Mouse (Mus musculus) embryo, embryonic 10 days (tissue): ENCODE data around the gene Sapcd1.
"Not testable (repeated sequence)": the region's sequence is repeated elsewhere in the genome, so short reads cannot be mapped to it uniquely, and the experiment has no call there.

Source experiments
- DNase-seq: peaks from one replicate; pipeline ENCODE4 v3.0.0-alpha.2; 2015; ENCODE audit warnings: low spot score

The Sapcd1 gene

DNA sequence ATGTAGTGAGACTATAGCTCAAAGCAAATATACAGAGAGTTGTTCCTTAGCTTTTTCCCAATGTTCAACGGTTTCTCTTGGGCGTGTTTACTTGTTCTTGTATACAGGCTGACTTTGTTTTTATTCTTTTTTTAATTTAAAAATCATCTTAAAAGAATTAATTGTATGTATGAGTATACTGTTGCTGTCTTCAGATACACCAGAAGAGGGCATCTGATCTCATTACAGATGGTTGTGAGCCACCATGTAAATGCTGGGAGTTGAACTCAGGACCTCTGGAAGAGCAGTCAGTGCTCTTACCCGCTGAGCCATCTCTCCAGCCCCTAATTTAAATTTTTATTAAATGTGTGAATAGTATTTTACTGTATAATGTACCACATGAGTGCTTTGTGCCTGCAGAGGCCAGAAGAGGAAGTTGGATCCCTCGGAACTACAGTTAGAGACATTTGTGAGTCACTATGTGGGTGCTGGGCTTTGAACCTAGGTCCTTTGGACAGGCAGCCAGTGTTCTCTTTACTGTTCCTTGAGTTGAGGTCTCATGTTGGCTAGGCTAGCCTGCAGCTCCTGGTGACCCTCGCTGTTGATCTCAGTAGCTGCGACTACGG, 20.3 kb downstream of the Sapcd1 start:
- no peak for DNase-seq

DNA sequence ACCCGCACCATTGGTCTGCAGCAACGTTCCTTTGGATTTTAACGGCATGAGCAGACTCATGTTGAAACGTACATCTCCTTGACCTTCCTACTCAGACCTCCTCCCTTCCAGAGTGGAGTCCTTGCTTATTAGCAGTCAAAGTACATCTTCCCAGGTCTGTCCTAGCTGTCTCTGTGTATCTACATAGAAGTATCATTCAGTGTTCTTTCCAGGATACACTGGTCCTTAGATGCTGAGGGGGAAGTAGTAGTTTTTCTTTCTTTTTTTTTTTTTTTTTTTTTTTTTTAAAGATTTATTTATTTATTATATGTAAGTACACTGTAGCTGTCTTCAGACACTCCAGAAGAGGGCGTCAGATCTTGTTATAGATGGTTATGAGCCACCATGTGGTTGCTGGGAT, 21.9 kb downstream of the Sapcd1 start:
- not testable (repeated sequence) for DNase-seq

DNA sequence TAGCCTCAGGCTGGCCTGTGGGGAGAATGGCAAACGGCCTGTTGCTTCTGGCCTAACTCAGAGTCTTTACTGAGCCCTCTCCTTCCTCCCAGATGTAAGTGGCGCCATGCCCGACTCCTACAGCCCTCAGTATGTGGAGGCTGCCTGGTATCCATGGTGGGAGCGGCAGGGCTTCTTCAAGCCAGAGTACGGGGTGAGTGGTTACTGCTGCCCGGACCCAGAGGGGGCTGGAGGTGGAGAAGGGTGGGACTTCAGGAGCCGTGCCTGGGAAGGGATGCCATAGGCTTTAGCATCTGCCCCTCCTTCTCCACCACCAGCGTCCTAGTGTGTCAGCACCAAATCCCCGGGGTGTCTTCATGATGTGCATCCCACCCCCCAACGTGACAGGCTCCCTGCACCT, 22.7 kb downstream of the Sapcd1 start:
- no peak for DNase-seq

DNA sequence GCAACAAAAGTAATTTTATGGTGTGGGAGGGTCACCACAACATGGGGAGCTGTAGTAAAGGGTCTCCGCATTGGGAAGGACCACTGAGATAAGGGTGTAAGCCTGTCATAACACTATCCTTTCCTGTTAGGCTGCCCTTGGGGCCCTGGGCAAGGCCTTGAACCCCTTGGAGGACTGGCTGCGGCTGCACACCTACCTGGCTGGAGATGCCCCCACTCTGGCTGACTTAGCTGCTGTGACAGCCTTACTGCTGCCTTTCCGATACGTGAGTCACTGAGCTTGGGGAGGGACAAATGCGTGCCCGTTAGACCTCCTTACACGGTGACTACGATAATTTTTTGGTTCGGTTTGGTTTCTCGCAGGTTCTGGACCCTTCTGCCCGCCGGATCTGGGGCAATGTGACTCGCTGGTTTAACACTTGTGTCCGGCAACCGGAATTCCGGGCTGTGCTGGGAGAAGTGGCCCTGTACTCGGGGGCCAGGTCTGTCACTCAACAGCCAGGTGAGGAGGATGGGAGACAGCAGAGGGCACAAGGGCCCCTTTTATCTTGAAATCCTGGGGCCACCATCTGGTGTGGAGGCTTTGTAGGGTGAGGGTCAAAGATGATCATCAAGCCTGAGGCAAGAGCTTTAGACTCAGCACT, 23.6 kb downstream of the Sapcd1 start:
- no peak for DNase-seq

DNA sequence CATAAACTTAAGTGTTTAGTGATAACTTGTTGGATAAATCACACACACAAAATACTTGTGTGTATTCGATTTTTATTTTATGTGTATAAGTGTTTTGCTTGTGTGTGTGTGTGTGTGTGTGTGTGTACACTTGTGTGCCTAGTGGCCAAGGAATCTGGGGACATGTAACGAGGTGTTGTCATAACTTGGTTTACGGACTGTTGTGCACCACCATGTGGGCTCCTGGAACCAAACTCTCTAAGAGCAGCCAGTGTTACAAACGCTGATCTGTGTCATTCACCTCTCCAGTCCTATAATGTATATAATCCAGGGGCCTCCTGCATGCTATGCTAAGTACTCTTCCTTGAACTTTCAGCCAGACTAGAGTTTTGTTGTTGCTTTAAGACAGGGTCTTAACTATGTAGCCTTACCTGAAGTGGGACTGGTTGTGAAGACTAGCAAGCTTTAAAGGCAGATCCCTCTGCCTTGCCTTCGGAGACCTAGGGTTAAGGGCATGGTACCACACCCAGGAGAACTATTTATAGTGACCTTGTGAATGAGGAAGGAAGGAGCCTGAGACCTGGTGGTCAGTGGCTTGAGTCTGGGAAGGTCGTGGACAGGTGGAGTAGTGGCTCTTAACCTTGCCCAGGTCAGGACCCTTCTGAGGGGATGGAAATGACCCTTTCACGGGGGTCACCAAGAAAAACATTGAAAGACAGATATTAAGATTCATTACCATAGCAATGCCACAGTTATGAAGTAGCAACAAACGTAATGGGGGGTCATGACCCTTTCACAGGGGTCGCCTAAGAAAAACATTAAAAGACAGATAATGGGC, 24.6 kb downstream of the Sapcd1 start:
- DNase-seq, result no peak

DNA sequence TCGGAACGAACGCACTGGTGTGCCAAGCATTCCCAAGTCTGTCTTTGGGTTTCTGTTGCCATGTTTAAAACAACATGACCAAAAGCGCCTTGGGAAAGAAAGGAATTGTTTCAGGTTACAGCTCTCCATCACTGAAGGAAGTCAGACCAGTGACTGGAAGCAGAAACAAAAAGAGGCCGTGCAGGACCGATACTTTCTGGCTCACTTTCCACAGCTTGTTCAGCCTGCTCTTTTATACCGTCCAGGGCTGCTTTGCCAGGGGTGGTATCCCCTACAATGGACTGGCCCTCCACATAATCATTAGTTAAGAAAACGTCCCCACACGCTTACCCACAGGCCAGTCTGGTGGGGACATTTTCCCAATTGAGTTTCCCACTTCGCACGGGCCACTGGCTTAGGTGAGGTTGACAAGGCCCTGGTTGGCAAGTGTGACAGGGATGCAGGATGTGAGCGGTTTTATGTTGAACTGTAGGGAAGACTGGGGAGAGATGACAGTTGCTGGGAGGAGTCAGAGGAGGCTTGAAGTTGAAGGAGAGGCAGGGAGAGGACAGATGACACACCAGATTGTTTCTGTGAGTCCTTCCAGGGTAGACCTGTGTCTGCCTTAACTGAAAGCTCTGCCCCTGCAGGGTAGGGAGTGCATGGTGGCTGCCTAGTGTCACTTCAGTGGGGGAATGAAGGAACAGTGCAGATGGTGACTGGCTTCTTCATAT, 25.5 kb downstream of the Sapcd1 start:
- DNase-seq, result peak; percentile 24

DNA sequence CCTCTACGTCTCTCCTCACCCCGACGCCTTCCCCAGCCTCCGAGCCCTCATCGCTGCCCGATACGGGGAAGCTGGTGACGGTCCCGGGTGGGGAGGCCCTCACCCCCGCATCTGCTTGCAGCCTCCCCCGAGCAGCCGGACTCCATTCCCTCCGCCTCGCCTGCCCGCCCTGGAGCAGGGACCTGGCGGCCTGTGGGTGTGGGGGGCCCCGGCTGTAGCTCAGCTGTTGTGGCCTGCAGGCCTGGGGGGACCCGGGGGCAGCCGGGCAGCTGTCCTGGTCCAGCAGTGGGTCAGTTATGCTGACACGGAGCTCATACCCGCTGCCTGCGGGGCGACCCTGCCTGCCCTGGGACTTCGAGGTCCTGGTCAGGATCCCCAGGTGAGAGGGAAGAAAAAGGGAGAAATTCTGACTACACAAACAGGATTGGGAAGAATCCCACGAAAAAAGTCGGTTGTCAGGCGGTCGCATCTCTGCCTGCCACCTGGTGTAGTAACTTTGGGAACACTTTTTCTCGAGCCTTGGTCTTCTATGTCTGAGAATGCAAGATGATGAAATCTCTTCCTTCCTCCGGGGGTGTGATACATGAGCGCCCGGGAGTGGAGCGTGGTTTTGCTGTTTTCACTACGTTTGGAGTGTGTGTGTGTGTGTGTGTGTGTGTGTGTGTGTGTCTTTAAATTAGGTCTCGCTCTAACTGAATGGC, 26.2 kb downstream of the Sapcd1 start:
- DNase-seq, result no peak

DNA sequence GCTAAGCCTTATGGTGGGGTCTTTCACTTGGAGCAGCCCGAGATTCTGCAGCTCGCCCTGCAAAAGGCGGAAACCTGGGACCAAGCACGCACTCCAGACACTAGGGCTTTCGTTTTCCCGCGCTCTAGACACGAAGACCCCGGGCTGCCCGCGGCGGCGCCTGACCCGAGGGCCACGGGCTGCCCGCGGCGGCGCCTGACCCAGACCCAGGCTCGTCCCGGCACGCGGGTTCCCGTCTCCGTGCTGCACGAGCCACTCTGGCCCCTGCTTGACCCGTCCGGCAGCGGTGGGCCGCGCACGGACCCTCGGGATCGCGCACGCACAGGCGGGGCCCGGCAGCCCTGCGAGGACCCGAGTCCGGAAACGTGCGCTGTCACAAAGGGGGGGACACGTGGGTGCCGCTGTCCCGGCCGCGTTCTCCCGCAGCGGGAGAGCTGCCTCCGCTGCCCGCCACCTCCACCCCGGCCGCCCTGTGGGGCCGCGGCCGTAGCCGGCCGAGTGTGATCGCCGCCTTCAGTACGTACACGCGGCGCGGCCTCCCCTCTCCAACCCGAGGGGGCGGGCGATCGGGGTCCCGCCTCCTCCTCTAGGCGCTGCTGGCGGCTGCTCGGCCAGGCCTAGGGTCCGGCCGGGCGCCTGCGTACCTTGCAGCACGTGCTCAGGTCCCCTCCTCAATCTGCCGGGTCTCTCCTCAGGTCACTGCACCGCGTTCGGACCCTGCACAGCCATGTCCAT, 26.9 kb downstream of the Sapcd1 start, which contains the start of gene Vars:
TSS of gene Vars (plus strand) at position 271 of the 735 bp plus-strand sequence.
- peak; percentile 95 for DNase-seq

DNA sequence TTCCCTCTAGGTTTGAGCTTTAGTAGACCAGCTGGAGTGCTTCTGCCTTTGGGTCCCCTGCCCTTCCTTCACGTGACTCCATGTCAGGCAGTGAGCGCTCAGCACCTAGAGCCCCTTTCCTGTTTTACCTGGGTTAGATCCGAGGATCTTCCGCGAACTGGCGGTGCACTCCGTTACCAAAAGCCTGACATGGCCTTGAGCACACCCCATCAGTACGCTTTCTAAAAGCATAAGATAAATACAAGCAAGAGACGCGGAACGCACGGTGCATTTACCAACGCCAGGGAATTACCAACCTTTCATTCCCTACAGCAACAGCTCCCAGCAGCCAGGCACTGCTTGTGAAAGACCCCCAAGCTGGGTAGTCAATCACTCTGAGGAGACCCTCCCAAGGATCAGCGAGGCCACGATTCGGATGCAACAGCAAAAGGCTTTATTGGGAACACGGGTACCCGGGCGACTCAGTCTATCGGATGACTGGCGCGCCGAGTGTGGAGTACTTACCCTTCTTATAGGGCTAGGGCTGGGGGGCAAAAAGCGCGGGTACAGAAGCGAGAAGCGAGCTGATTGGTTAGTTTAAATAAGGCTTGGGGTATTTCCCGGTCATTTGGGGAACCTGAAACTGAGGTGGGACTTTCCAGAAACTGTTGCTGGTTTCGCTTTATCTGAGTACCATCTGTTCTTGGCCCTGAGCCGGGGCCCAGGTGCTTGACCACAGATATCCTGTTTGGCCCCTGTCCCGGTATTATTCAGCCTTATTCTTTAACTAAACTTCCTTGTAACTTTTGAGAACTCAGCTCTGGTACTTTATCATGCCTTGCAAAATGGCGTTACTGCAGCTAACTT, 27.7 kb downstream of the Sapcd1 start:
- DNase-seq, result peak; percentile 24

DNA sequence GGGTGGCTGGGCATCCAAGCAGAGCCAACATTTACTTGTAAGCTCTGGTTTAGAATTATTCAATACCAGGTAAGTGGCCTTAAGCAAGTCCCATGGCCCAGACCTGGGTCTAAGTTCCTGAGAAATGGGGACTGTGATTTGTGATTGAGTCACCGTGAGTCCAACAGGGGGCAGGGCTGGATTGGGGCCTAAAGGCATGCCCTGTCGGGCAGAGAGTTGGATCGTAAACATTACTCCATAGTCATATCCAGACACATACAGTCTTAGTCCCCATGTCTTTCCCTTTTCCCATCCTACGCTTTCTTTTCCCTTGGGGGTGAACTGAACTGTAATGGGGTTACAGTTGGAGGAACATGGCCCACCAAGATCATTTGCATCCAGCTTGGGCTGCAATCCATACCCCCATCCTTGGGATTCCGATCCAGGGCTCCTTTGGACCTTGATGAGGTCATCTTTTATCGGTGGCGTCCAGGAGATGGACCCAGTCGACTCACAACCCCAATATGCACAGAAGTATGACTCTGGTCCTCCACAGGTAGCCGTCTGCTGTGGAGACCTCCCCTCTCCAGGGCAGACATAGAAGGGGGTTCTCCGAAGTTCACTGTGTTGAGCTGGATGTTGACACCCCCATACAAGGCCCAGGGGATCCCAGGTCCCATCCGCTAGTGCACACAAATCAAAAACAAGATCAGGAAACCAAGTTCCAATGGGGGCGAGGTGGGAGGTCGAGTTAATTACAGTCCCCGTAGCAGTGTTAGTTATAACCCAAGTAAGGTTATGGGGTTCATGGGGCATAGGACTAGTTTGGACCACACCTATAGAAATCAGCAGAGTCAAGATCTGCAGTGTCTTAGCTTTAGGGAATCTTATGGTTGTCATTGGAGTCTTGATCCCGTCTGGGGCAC, 29.0 kb downstream of the Sapcd1 start:
- DNase-seq, result no peak

DNA sequence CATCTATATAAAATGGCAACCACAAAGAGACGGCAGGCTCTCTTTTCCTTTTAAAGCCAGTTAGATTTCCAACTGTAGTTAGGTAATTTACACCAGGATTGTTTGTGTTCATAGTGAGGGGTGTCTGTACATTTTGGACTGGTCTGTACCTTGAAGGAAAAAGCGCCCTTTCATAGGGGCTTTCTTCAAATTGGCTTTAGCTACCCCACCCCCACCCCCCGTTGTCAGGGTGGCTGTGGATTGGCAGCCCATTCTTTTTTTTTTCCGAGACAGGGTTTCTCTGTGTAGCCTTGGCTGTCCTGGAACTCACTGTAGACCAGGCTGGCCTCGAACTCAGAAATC, 30.7 kb downstream of the Sapcd1 start:
- no peak for DNase-seq

DNA sequence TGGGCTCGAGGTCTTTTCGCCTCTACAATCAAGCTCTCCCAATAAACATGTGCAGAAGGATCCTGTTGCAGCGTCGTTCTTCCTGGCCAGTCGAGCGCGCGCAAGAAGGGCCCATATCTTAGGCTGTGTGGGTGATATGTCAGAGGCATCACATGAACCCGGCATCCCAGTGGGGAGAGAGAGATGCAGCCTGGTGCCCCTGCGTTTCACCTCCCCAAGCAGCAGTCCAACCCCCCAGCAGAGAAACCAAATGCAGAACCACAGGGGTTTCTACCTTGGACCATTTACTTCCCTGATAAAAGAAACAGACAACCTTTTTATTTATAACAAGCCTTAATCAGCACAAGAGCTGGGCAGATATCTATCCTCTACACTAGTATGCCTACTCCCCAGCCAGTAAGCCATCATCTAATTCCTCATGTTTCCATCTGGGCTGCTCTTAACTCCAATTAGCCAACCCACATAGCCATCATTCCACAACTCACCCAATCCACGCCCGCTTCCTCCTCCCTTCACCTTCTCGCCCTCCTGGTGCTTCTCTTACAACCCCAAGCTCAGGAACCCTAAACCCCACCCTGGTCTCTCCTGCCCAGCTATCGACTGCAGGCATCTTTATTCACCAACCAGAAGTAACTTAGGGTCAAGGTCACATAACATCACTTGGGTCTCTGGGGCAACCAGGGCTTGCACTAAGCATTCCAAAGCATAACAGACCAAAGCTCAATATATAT, 31.2 kb downstream of the Sapcd1 start:
- DNase-seq, result no peak

DNA sequence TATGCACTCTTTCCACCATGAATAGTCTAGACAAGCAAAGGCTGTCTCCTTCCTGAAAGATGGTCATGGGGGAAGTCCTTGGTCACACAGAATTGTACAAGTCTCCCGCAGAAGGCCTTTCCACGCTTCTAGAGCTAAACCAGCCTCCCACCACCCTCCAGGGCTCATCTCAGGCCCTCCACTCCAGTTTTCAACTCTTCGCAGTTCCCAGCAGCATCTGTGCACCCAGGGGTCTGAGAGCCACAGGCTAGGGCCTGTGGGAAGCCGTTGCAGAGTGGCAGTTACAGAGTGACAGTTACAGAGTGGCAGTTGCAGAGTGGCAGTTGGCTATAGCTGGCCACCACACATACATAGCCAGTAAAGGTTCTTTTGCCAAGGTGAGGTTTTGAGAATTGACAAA, 31.9 kb downstream of the Sapcd1 start:
- DNase-seq, result not testable (repeated sequence)

DNA sequence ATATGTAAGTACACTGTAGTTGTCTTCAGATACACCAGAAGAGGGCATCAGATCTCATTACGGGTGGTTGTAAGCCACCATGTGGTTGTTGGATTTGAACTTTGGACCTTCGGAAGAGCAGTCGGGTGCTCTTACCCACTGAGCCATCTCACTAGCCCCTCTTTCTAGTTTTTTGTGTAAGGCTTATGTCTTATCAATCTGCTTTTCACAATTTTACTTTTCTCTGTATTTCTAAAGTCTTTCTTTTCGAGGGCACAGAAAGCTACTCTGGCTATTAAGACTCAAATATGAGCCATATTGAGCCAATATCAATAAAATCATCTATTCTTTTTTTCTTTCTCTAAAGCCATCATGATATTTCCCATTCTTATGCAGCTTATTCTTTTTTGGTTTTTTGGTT, 32.6 kb downstream of the Sapcd1 start:
- not testable (repeated sequence) for DNase-seq

DNA sequence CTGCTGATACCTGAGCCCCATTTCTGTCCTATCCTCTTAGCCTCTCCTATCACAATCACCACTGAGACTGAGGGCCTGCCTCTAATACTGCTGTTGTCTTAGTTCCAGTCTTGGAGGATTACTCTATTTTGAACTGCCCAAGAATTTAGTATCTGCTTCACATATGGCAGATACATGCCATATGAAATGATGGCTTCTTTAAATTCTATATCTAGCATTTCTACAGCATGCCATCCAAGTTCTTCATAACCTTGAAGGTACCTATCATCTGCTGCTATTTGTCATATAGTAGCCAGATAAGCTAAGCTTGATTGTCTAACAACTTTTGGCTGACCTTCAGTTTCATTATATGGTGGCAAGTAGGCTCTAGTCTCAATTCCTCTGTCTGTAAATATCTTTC, 33.1 kb downstream of the Sapcd1 start:
- no peak for DNase-seq

DNA sequence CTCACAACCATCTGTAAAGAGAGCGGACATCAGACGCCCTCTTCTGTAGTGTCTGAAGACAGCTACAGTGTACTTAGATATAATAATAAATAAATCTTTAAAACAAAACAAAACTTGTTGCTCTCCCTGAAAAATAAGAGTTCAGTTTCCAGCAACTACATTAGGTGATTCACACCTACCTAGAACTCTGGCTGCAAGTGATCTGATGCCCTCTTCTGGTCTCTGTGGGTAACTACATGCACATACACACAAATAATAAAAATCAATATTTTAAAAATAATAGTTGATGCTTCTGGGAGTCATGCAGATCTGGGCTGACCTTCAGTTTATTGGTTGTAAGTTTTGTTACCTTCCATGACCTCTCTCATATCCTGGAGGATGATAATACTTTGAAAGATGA, 43.6 kb downstream of the Sapcd1 start:
- peak; percentile 62 for DNase-seq

DNA sequence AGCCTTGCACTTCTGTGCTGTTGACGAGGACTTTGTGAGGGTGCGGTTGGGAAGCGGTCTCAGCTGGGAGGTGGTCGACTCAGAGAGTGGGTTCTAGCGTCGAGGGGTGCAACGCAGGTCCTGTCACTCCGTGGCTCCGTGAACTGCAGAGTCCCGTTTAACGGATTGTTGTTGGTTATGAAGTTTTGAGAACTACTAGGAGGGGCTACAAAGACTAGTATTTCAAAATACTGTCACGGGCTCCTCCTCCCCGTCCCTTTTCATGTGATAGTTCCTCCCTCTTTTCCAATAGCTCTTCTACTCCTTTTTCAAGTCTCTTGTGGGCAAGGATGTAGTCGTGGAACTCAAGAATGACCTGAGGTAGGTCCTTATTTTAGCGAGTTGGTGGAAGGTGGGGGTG, 45.5 kb downstream of the Sapcd1 start:
- DNase-seq, result no peak

DNA sequence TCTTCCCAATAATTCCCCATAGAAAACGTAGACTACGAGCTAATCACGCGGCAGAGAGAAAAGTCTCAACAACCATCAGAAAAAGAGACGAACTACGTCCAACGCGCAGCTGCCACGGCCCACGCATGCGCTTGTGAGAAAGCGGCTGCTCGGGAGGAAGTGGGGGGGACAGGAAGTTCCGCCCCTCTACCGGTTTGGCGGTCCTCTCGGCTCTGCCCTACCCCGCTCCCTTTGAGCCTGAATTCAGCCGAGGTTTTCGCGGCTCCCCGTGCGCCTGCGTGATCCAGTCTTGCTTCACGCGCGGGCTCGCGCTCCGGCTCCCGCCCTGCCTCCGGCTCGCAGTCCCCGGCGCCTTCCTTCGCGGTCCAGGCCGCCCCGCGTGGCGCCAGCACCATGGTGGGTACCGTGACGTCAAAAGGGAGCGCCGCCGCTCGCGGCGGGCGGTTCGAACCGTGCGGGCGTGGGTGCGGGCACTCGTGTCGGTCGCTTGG, 46.1 kb downstream of the Sapcd1 start, which contains the start of gene Lsm2:
TSS of gene Lsm2 (plus strand) at position 173 of the 491 bp plus-strand sequence.
- peak; percentile 97 for DNase-seq
